Mouse (Mus musculus) ES-E14 (cell line): Measurements from ENCODE around the gene Herc2. TPM values are rescaled to one million over a fixed set of nuclear protein-coding genes. Genes with fewer than 3 reads are reported as not detected.
"Not testable (repeated sequence)": the region's sequence is repeated elsewhere in the genome, so short reads cannot be mapped to it uniquely, and the experiment has no call there.

Experiments used
- DNase-seq: peaks from one replicate; pipeline ENCODE4 v3.0.0-alpha.2; 2013; ENCODE audit warnings: low read depth, low spot score
- H3K27ac ChIP-seq: 2 replicates; pipeline ENCODE4 v1.5.1; 2012; ENCODE audit warnings: low read depth, mild to moderate bottlenecking, low read length, moderate library complexity, mixed read lengths; ENCODE audit not compliant: poor library complexity, insufficient read depth, severe bottlenecking
- H3K36me3 ChIP-seq: 2 replicates; pipeline ENCODE4 v1.6.1; 2012; ENCODE audit warnings: mild to moderate bottlenecking, low read length, moderate library complexity, mixed read lengths; ENCODE audit not compliant: control insufficient read depth, poor library complexity, insufficient read depth, severe bottlenecking
- H3K4me1 ChIP-seq, 2 experiments: fragments of 150-350 bp in 1 of 2; sonication (generic) in 1 of 2; 2 replicates each; pipeline ENCODE4 v1.6.1; 2012; ENCODE audit warnings: low read length in 2 of 2, mild to moderate bottlenecking in 1 of 2, mixed read lengths in 1 of 2; ENCODE audit not compliant: control insufficient read depth in 2 of 2, insufficient read depth in 2 of 2, poor library complexity in 1 of 2
- H3K4me3 ChIP-seq, 2 experiments: fragments of 150-350 bp in 1 of 2; sonication (generic) in 1 of 2; 2 replicates each; pipeline ENCODE4 v1.5.1; 2012; ENCODE audit warnings: low read length in 2 of 2, low read depth in 1 of 2, mild to moderate bottlenecking in 1 of 2, mixed read lengths in 1 of 2; ENCODE audit not compliant: insufficient read depth in 1 of 2, poor library complexity in 1 of 2, severe bottlenecking in 1 of 2
- H3K9ac ChIP-seq: 2 replicates; pipeline ENCODE4 v1.6.1; 2012; ENCODE audit warnings: low read depth, mild to moderate bottlenecking, low read length, mixed read lengths; ENCODE audit not compliant: poor library complexity, insufficient read depth, severe bottlenecking
- H3K9me3 ChIP-seq: fragments of 150-350 bp; sonication (generic); 2 replicates; pipeline ENCODE4 v1.6.1; 2012; ENCODE audit warnings: low read depth, mild to moderate bottlenecking, low read length; ENCODE audit not compliant: control insufficient read depth, insufficient read depth
- CHD2 ChIP-seq: IDR thresholded peaks from 2 replicates; pipeline ENCODE4 v1.6.1; 2014; ENCODE audit warnings: mild to moderate bottlenecking, low read depth, low read length, inconsistent platforms
- HCFC1 ChIP-seq: IDR thresholded peaks from 2 replicates; pipeline ENCODE4 v1.6.1; 2012; ENCODE audit warnings: low read length, inconsistent platforms, borderline replicate concordance; ENCODE audit not compliant: insufficient read depth
- MAFK ChIP-seq: IDR thresholded peaks from 2 replicates; pipeline ENCODE4 v1.6.1; 2014; ENCODE audit warnings: mild to moderate bottlenecking, low read depth, low read length, inconsistent platforms; ENCODE audit not compliant: insufficient read depth
- ZC3H11A ChIP-seq: IDR thresholded peaks from 2 replicates; pipeline ENCODE4 v1.6.1; 2012; ENCODE audit warnings: low read depth, mild to moderate bottlenecking, inconsistent platforms, low read length, borderline replicate concordance
- ZNF384 ChIP-seq: IDR thresholded peaks from 2 replicates; pipeline ENCODE4 v1.6.1; 2012; ENCODE audit warnings: low read depth, low read length, inconsistent platforms
- in situ Hi-C, 2 experiments: fragments of 600-800 bp; cut with MboI; formaldehyde crosslinking; loops; one replicate each; pipeline ENCODE4 v1.15.1; 2025; ENCODE audit warnings: low sequenced_read_pairs in 2 of 2, inconsistent platforms in 1 of 2; ENCODE audit not compliant: unreplicated experiment in 2 of 2
- total RNA-seq: library from RNA; depleted of rRNA; stranded (reverse); fragments of 300-350 nt; gene quantifications from 2 replicates; pipeline ENCODE4 v1.2.3, GENCODE M21; 2012; rRNA removed

The Herc2 gene
- 32.7 and 34.9 TPM in 2 replicates for total RNA-seq

GRCm38 (mm10) chr7:56049831-56050321 lies at the start of gene Herc2:
TSS of gene Herc2 (plus strand) at chr7:56050196.
- peak; percentile 99 for DNase-seq
- Histone ChIP-seq H3K9me3 (no peaks in the 10 kb centered on the region), H3K36me3 (no peaks in the 10 kb centered on the region; the same call in 1 of the 2 replicates), H3K4me1 (peaks cover 4% of the 10 kb centered on the region in 2 experiments; a peak in 1 of 4 replicates), H3K9ac (peak within 1 kb of the TSS; percentile 88), H3K4me3 (peak within 1 kb of the TSS; percentile 89 to 91), H3K27ac (peak within 1 kb of the TSS; percentile 65)
- in situ Hi-C loops = no loop called here
- peak; percentile 78 for TF ChIP-seq CHD2
- no peak for TF ChIP-seq HCFC1

DNA sequence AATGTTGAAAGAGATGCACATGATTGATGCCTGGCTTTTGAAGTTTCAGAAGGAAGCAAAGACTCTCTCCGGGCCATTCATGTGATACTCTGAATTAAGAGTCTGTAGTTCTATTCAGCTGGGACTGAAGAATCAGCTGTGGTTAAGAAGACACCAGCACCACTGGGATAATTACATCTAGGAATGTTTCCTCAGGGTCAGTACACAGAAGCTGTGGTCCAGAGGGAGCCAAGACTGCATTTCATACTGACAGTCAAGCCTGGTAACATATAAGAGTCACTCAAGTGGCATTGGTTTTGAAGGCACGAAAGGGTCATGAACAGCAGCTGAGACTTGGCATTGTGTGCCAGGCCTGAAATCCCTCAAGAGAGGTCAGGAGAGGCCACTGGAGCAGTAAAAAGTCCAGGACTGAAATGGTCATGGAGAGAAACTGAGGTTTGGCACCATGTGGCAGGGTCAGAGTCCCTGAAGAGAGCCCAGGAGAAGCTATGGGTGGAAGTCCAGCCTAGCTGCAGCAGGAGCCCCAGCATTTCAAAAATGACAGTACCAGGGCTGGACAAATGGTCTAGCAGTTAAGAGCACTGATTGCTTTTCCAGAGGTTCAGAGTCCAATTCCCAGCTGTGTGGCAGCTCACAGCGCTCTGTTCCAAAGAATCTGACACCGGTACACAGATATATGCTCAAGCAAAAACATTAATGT lies 39.5 kb upstream of the Herc2 start:
- no peaks in the 10 kb centered on the region for H3K4me1 ChIP-seq
- H3K27ac ChIP-seq = no peak overlapping the region
- in situ Hi-C loops = no loop called here
- no peak overlapping the region for H3K9ac ChIP-seq
- no peaks in the 10 kb centered on the region for H3K9me3 ChIP-seq
- TF ChIP-seq MAFK (no peak), ZC3H11A (no peak), CHD2 (no peak), ZNF384 (no peak), HCFC1 (no peak)
- H3K4me3 ChIP-seq = no peak overlapping the region
- DNase-seq = no peak
- H3K36me3 ChIP-seq = no peaks in the 10 kb centered on the region

- H3K9me3 ChIP-seq = no peaks in the 10 kb centered on the region
- no peak for DNase-seq
- TF ChIP-seq ZNF384 = no peak
- no peak for TF ChIP-seq MAFK
- no peak for TF ChIP-seq ZC3H11A
- no peak for TF ChIP-seq CHD2
- no peak for TF ChIP-seq HCFC1
- H3K36me3 ChIP-seq = no peaks in the 10 kb centered on the region
- in situ Hi-C loops = no loop called here
- H3K9ac ChIP-seq = no peak overlapping the region
- no peak overlapping the region for H3K27ac ChIP-seq
- H3K4me1 ChIP-seq = no peaks in the 10 kb centered on the region
- no peak overlapping the region for H3K4me3 ChIP-seq
Observed at GRCm38 (mm10) chr7:56011018-56011333, 39.0 kb upstream of the Herc2 start.

DNA sequence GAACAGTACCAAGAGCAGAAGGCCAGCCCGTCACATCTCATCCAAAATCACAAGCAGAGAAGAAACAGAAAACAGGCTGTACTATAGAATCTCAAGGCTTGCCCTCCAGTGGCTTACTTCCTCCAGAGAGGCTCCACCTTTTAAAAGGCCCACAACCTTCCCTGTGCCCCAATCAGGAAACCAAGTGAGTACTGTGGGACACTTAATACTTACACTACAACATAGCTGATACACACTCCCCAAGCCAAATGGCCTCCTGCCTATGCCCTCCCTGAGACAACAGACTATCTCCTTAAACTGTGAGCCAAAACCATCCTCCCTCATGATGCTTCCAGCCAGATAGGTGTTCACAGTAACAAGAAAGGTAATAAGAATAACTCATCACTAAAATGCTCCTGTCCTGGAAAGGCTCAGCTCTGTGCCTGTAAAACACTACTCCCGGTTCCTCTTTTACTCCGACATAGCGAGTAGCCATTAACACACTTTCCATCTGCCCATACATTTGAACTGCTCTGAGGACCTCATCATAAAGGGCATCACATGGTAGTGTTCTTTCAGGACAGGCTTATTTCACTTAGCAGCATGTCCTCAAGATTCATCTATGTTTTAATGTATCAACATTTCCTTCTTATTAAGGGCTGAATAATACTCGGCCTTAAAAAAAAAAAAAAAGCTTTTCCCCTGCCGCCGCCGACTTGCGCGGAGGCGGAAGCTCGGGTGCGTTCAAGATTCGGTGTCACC lies 36.6 kb upstream of the Herc2 start:
- no peak for TF ChIP-seq HCFC1
- no peak for TF ChIP-seq MAFK
- TF ChIP-seq ZC3H11A = no peak
- TF ChIP-seq ZNF384 = no peak
- TF ChIP-seq CHD2 = no peak
- H3K36me3 ChIP-seq = no peaks in the 10 kb centered on the region
- H3K4me1 ChIP-seq = no peaks in the 10 kb centered on the region
- H3K9me3 ChIP-seq = no peaks in the 10 kb centered on the region
- no peak overlapping the region for H3K9ac ChIP-seq
- no peak overlapping the region for H3K27ac ChIP-seq
- in situ Hi-C loops = no loop called here
- DNase-seq = no peak
- no peak overlapping the region for H3K4me3 ChIP-seq

DNA sequence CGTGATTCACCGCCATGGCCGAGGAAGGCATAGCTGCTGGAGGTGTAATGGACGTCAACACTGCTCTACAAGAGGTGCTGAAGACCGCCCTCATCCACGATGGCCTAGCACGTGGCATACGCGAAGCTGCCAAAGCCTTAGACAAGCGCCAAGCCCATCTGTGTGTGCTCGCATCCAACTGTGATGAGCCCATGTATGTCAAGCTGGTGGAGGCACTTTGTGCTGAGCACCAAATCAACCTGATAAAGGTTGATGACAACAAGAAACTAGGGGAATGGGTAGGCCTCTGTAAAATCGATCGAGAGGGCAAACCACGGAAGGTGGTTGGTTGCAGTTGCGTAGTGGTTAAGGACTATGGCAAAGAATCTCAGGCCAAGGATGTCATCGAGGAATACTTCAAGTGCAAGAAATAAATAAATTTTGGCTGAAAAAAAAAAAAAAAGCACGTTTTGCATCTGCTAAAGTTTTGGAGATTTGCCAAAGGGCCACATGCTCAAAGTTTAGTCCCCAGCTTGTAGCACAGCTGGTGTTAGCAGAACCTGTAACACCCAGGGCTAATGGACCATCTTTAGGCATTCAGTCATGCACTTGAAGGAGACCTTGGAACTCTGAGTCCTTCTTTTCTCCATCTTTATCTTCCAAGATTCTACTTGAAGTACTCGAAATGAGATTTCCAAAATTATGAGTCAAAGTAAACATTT lies 35.8 kb upstream of the Herc2 start:
- H3K9me3 ChIP-seq, H3K36me3 ChIP-seq, DNase-seq, H3K4me3 ChIP-seq, H3K4me1 ChIP-seq, H3K9ac ChIP-seq, H3K27ac ChIP-seq, in situ Hi-C loops: not testable (repeated sequence)
